Mouse (Mus musculus) liver, embryonic 15.5 days (tissue): ENCODE data around the gene Gabbr2. TPM values are rescaled to one million over a fixed set of nuclear protein-coding genes. Genes with fewer than 3 reads are reported as not detected.

Experiments
- polyA plus RNA-seq: library from polyadenylated mRNA; unstranded; fragments of >200 nt; fragmentation: Nextera tagmentation; extraction: Ambion mirVana; gene quantifications from 2 replicates; pipeline ENCODE4 v1.2.1, GENCODE M21; 2015

Gene Gabbr2
- polyA plus RNA-seq, 1 experiment from 2014 or later, result 0.02 TPM

Other genes with a start within 250 kb of the Gabbr2 start
- 0.08 and 0.22 TPM in 2 replicates for gene Anks6, start 65.6 kb upstream of the Gabbr2 start, polyA plus RNA-seq
- gene Galnt12, start 100.0 kb upstream of the Gabbr2 start, polyA plus RNA-seq, result 0.59 and 0.70 TPM in 2 replicates
- 0.26 and 0.53 TPM in 2 replicates for gene Col15a1, start 216.3 kb upstream of the Gabbr2 start, polyA plus RNA-seq